Mouse (Mus musculus) 3T3-L1 (cell line): Measurements from ENCODE around the gene Arid5b.

Experiments
- DNase-seq: peaks from one replicate; pipeline ENCODE4 v3.0.0-alpha.2; 2015; ENCODE audit warnings: low read depth, low spot score

Gene Arid5b

DNA sequence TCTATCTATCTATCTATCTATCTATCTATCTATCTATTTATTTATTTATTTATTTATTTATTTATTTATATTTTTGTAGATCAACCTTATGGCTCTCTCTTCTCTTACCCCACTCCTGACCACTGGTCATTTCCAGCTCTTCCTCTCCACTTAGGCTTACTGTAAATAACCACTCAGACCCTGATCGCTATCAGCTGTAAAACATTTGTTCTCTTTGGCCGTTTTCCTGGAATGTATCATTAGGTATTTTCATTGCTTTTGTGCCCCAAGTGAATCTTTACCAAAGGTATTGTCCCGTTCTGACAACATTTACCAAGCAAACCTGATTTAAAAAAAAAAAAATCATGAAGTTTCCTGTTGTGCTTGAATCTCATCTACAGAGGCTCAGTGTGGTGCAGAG is 188.0 kb downstream of the Arid5b start:
- peak; percentile 68 for DNase-seq

DNA sequence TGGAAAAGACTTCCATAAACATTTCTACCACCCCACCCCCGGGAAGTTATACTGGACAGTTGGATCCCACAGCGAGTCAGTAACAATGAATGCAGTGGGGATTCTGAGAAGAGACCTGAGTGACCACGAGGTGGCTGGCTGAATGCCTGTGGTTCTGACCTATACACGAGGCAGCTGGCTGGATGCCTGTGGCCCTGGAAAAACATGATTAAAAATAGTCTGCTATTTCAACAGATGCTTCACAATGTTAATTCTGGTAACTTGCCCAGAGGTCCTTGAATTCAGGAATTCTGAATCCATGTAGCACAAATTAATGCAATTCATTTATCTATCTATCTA is 188.4 kb downstream of the Arid5b start:
- DNase-seq = peak; percentile 95

DNA sequence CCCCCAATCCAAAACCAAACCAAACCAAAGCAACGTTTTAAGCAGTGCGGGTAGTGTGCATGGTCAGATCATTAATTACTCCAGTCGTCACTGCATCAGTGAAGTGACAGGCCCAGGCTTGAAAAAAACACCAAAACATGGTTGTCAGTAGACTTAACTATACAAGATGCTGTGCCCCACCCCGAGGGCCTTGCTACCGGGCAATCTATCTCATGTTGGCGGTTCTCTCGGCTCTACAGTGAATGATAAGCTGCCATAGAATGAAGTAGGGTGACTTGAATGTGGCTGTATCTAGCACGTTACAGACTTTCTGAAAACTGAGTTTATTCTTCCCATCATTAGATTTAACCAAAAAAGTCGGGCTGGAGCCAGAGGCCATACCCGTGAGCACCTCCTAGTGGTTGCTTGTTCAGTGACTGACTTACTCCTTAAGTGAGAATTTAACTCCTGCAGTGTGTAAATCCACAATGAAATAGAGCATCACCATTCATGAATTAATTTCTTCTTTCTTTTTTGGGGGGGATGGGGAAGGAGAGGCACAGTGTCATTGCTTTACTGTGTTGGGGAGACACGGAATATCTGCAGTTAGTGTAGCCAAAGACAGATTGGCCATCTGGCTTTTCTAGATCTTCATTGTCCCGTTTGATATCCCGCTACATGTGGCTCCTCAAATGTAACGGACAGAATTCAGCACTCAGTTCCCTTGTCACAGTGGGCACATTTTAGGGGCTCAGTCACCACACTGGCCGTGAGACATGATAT is 188.9 kb downstream of the Arid5b start:
- peak; percentile 61 for DNase-seq

DNA sequence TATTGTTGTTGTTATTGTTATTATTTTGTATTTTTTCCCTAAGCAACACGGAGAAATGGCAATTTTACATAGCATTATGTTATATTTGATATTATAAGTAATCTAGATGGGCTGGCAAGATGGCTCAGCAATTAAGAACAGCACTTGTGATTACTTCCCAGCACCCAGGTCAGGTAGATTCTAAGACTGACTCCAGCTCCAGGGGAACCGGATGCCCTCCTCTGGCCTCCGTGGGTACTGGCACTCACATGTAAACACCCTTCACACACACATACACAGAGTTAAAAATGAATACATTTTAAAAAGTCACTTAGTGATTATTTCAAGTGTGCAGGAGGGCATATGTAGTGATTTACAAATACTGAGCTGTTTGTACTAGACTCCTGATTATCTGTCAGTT is 190.8 kb downstream of the Arid5b start:
- DNase-seq = peak; percentile 43

- DNase-seq = peak; percentile 10
These were observed 191.6 kb downstream of the Arid5b start for GRCm38 (mm10) chr10:68086973-68087372.

DNA sequence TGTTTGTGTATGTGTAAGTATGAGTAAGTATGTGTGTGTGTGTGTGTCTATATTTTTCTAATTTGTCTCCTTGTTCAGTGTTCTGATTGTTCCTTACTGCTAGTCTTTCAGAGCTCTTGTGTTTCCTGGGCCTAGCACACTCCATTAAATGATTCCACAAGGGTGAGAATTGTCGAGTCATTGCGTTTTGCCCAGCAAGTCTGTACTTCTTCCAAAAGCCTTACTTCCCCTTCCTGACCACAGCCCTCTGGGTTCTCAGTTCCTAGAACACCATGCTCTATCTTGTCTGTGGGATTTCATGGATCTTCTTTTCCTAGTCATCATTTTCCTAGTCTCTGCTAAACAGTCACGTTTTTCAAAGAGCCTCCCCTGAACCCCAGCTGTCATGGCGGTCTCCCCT is 193.0 kb downstream of the Arid5b start:
- no peak for DNase-seq

DNA sequence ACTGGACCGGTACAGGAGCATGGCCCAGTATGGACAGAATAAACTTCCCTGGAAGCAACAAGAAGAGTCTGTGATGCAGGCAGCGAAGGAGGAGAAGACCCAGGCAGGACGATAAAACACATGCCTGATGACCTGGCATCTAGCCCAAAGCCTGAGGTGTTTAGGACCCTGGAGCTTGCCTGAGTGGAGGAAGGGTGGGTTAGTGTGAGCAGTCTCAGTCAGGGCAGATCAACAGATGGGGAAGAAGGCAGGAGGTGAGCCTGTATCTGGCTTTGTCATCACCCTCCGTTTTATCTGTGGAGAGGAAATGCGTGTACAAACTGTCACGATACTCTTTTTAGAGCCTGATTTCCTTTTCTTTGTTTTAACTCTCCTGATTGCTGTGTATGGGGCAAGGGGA is 196.8 kb downstream of the Arid5b start:
- DNase-seq = no peak

DNA sequence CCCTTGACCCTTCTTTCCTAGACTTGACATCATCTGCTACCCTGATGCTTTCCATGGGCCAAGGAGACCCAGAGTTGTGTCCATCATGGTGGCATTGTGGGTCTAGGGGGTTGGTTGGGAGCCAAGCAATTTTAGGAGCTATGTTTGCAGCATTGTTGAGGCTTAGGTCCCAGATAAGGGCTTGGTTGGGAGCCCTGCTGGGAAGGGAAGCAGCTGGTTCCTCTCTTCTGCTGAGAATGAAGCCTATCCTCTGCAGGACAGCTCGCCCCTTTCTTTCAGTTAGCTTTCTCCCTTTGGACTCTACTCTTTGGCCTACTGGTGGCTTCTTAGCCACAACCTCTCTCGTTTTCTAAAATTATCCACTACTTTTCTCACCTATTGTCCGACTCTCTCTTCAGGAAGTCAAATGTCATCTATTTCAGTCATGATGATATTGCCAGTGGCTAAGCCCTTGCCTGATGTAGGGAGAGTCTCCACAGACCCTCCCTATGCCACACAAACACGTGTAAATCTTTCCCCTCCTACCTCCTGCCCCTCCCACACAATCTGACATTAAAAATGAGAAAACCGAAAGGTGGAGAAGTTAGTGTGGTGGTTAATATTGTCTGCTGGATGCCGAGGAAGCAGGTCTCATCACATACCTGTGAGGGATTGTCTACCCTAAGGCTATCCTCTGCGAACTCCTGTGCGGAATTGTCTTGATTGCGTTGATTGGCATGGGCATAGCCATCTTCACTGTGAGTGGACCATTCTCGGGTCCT is 198.4 kb downstream of the Arid5b start:
- no peak for DNase-seq

DNA sequence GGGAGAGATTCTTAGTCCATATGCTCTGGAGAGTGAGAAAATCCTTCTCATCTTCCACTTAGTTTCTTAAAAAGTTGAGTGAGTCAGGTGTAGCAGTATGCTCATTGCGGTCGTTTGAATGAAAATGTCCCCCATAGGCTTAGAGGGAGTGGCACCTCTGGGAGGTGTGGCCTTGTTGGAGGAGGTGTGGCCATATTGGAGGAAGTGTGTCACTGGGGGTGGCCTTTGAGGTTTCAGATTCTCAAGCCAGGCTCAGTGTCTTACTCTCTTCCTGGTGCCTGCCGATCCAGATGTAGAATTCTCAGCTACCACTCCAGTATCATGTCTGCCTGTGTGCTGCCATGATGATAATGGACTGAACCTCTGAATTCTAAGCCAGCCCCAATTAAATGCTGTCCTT is 199.8 kb downstream of the Arid5b start:
- no peak for DNase-seq

- DNase-seq = no peak
These were observed 203.4 kb downstream of the Arid5b start for GRCm38 (mm10) chr10:68075181-68075580.

DNA sequence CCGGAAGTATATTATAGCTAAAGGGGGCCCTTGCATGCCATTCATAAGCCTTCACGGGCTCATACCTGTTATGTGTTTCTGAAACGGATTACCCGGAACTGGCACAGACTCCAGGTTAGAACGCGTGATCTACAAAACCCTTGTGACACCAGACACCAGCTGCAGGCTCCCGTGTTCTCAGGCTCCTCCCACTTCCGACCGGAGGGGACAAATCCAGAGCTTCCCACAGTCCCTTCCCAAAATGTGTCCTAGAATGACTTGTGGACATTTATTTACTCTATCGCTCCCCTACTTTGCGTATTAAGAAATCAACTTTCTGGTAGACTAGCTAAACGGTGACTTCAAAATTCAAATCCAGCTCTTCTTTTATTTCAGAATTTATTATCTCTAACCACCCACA is 204.2 kb downstream of the Arid5b start:
- no peak for DNase-seq

GRCm38 (mm10) chr10:68072626-68073025 is 205.9 kb downstream of the Arid5b start:
- DNase-seq = no peak

DNA sequence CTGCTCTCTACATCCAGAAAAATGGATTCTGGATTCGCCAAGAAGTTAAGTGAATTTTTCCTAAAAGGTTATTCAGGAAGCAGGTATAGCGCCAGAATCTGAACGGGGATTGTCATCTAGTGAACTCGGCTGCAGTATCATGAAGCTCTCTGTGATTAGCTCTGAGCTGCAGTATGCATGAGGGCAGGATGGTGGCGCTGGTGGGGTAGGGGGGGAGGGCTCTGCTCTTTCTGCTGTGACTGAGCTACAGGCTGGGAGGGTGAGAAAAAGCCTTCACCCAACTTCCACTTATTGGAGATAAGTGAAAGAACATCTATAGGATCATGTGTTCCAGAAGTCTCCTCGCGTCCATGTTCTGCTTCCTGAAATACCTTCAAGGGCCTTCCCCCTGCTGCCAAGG is 207.5 kb downstream of the Arid5b start:
- DNase-seq = no peak

GRCm38 (mm10) chr10:68068426-68068825 is 210.1 kb downstream of the Arid5b start:
- DNase-seq = no peak

GRCm38 (mm10) chr10:68067961-68068360 is 210.6 kb downstream of the Arid5b start:
- no peak for DNase-seq

- no peak for DNase-seq
These were observed 212.4 kb downstream of the Arid5b start for GRCm38 (mm10) chr10:68066173-68066572.

DNA sequence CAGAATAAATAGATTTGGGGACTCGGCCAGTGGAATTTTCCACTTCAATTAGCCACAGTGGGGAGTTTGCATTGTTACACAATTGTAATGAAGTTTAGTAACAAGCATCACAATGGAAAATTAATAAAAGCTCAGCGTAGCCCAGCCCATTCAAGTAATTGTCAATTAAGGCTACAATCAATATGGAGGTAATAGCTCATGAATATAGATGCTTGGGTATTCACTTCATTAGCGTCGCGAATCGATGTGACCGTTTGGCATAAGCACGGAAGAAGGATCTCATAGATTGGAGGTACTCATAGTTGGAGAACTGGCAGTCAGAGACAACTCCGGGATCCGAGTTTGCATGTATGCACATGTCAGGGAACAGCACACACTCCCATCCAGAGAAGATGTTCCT is 214.0 kb downstream of the Arid5b start:
- DNase-seq = no peak

- DNase-seq = no peak
These were observed 214.6 kb downstream of the Arid5b start for GRCm38 (mm10) chr10:68063806-68064545.

DNA sequence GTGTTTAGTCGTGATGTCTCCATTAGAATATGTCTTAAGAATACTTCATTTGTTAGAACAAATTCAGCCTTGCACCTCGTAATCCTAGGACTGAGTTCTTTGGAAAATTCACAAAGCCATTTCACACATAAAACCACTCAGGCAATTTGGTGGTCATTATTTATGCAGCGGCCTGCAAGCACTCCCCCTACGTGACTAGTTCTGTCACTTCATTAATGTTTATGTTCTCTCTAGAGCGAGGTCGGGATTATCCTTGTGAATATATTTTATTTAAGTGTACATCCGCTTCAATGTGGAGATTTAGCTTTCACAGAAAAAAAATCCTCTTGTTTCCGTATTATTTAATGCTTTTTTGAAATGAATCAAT is 217.3 kb downstream of the Arid5b start:
- DNase-seq = no peak

DNA sequence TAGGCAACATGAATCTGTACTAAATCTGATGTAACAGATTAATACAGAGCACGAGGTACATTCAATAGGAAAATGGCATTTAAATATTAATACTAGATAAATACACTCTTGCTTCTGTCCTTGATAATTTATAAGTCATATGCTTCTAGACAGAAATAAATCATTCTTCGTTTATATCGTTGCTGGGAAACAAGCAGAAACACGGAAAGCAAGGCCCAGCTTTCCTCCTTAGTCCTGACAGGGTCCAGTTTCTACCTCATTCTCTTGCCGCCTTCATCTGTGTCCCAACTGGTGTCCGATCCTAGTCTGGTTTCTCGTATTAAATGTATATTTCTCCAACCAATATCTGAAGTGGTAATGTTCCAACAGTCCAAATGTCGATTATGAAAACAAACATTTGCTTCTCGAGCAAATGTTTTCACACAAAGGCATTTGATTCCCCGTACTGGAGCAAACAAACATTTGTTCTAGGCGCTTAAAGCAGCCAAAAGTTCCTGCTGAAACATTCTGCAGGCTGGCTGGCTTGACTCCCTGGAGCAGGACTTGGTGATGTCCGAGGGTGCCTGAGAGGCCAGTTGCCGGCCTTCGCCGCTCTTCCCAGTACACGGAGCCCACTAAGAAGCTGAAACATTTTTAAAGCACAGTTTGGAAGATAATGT is 217.8 kb downstream of the Arid5b start:
- no peak for DNase-seq

DNA sequence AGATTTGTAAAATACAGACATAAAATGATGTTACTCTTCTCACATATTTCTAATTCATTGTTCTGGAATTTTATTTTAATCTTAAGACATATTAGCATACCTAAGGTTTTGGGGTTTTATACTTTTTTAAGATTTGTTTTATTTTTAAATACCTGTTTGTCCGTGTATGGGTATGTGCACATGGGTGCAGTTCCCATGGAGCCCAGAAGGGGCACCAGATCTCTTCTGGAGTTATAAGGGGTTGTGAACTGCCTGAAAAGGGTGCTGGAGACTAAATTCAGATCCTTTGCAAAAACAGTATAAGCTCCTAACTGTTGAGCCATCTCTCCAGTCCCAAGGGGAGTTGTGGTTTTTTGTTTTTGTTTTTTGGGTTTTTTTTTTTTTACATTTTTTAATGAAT is 220.2 kb downstream of the Arid5b start:
- no peak for DNase-seq

- DNase-seq = no peak
These were observed 220.7 kb downstream of the Arid5b start for GRCm38 (mm10) chr10:68057841-68058240.
